Mouse (Mus musculus) MEL (cell line): ENCODE results near the gene Nptxr.

Source experiments
- CHD1 ChIP-seq: IDR thresholded peaks from 2 replicates; pipeline ENCODE4 v1.6.1; 2012; ENCODE audit warnings: low read depth, mild to moderate bottlenecking, inconsistent platforms, low read length, improper control_type of control experiment
- CTCF ChIP-seq, 3 experiments: IDR thresholded peaks in 2 of 3; conservative IDR thresholded peaks in 1 of 3; 2 replicates each; pipeline ENCODE4 v1.5.1; 2011 to 2012; ENCODE audit warnings: low read length in 3 of 3, low read depth in 2 of 3, mild to moderate bottlenecking in 2 of 3, improper control_type of control experiment in 1 of 3, inconsistent platforms in 1 of 3, mixed read lengths in 1 of 3, moderate library complexity in 1 of 3; ENCODE audit not compliant: control insufficient read depth in 1 of 3, insufficient read depth in 1 of 3, poor library complexity in 1 of 3, severe bottlenecking in 1 of 3
- E2F4 ChIP-seq: IDR thresholded peaks from 2 replicates; pipeline ENCODE4 v1.6.1; 2011; ENCODE audit warnings: low read depth, low read length, improper control_type of control experiment, borderline replicate concordance
- ELF1 ChIP-seq: IDR thresholded peaks from 2 replicates; pipeline ENCODE4 v1.6.1; 2014; ENCODE audit warnings: low read depth, mild to moderate bottlenecking, inconsistent platforms, low read length, improper control_type of control experiment, moderate library complexity
- EP300 ChIP-seq, 2 experiments: IDR thresholded peaks; 2 replicates each; pipeline ENCODE4 v1.6.1; 2011; ENCODE audit warnings: improper control_type of control experiment in 2 of 2, low read length in 2 of 2, low read depth in 1 of 2, mild to moderate bottlenecking in 1 of 2
- MAX ChIP-seq: IDR thresholded peaks from 2 replicates; pipeline ENCODE4 v1.6.1; 2011; ENCODE audit warnings: low read length, improper control_type of control experiment
- NELFE ChIP-seq: IDR thresholded peaks from 2 replicates; pipeline ENCODE4 v1.6.1; 2011; ENCODE audit warnings: low read depth, low read length, improper control_type of control experiment
- RAD21 ChIP-seq: IDR thresholded peaks from 2 replicates; pipeline ENCODE4 v1.6.1; 2011; ENCODE audit warnings: mild to moderate bottlenecking, low read depth, low read length, improper control_type of control experiment
- SIN3A ChIP-seq: IDR thresholded peaks from 2 replicates; pipeline ENCODE4 v1.6.1; 2012; ENCODE audit warnings: low read length, improper control_type of control experiment, inconsistent platforms
- SMC3 ChIP-seq: IDR thresholded peaks from 2 replicates; pipeline ENCODE4 v1.6.1; 2011; ENCODE audit warnings: low read depth, low read length, improper control_type of control experiment
- ZMIZ1 ChIP-seq: IDR thresholded peaks from 2 replicates; pipeline ENCODE4 v1.6.1; 2012; ENCODE audit warnings: low read depth, mild to moderate bottlenecking, inconsistent platforms, low read length, improper control_type of control experiment, moderate library complexity
- ZNF384 ChIP-seq: IDR thresholded peaks from 2 replicates; pipeline ENCODE4 v1.6.1; 2012; ENCODE audit warnings: low read depth, mild to moderate bottlenecking, inconsistent platforms, low read length, improper control_type of control experiment

GRCm38 (mm10) chr15:79751772-79752171 is 52.8 kb downstream of the Nptxr start:
- TF ChIP-seq ZMIZ1 (no peak), SMC3 (no peak), ELF1 (no peak), ZNF384 (no peak), EP300 (IDR thresholded peaks at IDR 0.05; ENCODE audit: low read depth in 1 of 2, low read length in 2 of 2) (no peak), MAX (no peak), E2F4 (no peak), CTCF (IDR thresholded peaks at IDR 0.05 in 2 of 3, conservative IDR thresholded peaks at IDR 0.05 in 1 of 3; ENCODE audit: control insufficient read depth in 1 of 3, insufficient read depth in 1 of 3, low read depth in 2 of 3, low read length in 3 of 3, poor library complexity in 1 of 3, severe bottlenecking in 1 of 3) (no peak), RAD21 (no peak), CHD1 (no peak), SIN3A (no peak), NELFE (no peak)
